Mouse (Mus musculus) E14TG2a.4 (cell line): ENCODE data around the gene Gtpbp2.
A peak's percentile ranks its signal among the peaks of the same experiment; 100 is the strongest.

Experiments
- H3K27me3 ChIP-seq: 2 replicates; pipeline ENCODE4 v1.6.1; 2014; ENCODE audit warnings: low read length, control low read depth; ENCODE audit not compliant: insufficient read depth
- H3K36me3 ChIP-seq: 2 replicates; pipeline ENCODE4 v1.6.1; 2014; ENCODE audit warnings: low read length, control low read depth; ENCODE audit not compliant: insufficient read depth
- H3K4me1 ChIP-seq: replicated peaks from 2 replicates; pipeline ENCODE4 v1.6.1; 2014; ENCODE audit warnings: low read depth, low read length, control low read depth
- H3K4me3 ChIP-seq: replicated peaks from 2 replicates; pipeline ENCODE4 v1.5.1; 2014; ENCODE audit warnings: mild to moderate bottlenecking, low read length
- H3K9me3 ChIP-seq: 2 replicates; pipeline ENCODE4 v1.6.1; 2014; ENCODE audit warnings: low read length, control low read depth
- CTCF ChIP-seq: conservative IDR thresholded peaks from 2 replicates; pipeline ENCODE4 v1.5.1; 2014; ENCODE audit warnings: low read length
- NANOG ChIP-seq: IDR thresholded peaks from 2 replicates; pipeline ENCODE4 v1.6.1; 2014; ENCODE audit warnings: borderline replicate concordance, low read length, mixed read lengths
- POU5F1 ChIP-seq: IDR thresholded peaks from 2 replicates; pipeline ENCODE4 v1.6.1; 2014; ENCODE audit warnings: low read length, borderline replicate concordance

Gtpbp2 gene

GRCm38 (mm10) chr17:46123953-46124700, 36.7 kb upstream of the Gtpbp2 start:
- Histone ChIP-seq H3K4me1 (peaks cover 31% of the 10 kb centered on the region), H3K4me3 (no peak overlapping the region), H3K36me3 (peaks cover 92% of the 10 kb centered on the region), H3K27me3 (no peaks in the 10 kb centered on the region), H3K9me3 (no peaks in the 10 kb centered on the region)
- TF ChIP-seq CTCF: no peak
- TF ChIP-seq NANOG: no peak
- TF ChIP-seq POU5F1: no peak

- Histone ChIP-seq H3K36me3 (peaks cover 89% of the 10 kb centered on the region), H3K4me1 (peaks cover 40% of the 10 kb centered on the region), H3K4me3 (no peak overlapping the region), H3K27me3 (no peaks in the 10 kb centered on the region), H3K9me3 (no peaks in the 10 kb centered on the region)
- TF ChIP-seq NANOG (no peak), CTCF (no peak), POU5F1 (no peak)
These were observed 34.2 kb upstream of the Gtpbp2 start for GRCm38 (mm10) chr17:46126608-46127007.

- TF ChIP-seq POU5F1 (no peak), CTCF (no peak), NANOG (no peak)
These were observed 32.9 kb upstream of the Gtpbp2 start for GRCm38 (mm10) chr17:46127814-46128493.

DNA sequence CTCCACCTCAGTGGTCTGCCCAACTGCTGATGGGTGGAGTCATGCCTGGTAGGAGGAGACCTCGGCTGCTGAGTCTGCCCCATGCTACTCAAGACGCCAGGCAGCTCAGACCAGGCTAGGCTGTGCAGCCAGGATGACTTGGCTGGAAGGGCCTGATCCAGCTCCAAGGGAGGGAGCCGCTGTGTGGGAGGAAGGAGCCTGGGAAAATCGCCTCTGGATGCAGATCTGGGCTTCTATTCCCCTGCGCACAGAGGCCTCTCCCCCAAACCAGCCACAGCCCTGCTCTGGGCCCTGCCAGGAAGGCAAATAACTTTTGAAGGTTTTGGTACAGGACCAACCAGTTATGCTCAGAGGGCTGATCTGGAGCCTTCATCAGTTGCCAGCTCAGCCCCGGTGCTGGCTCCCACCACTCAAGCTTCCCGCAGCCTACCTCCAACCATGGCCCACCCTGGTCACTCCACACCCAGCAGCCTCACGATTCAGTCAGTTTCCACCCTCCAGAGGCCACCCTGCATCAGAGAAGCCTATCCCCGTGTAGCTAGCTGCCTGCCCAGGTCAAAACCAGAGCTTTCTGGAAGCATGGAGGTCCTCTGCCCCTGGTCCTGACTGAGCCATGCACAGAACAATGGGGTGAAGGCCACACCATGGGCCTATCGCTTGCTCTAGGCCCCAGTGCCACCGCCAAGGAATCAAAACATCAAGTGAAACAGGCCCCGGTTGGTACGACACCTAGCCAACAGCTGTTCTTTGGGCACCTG, 30.9 kb upstream of the Gtpbp2 start:
- Histone ChIP-seq H3K4me3 (no peak overlapping the region), H3K27me3 (no peaks in the 10 kb centered on the region), H3K36me3 (peaks cover 56% of the 10 kb centered on the region), H3K4me1 (peaks cover 52% of the 10 kb centered on the region), H3K9me3 (no peaks in the 10 kb centered on the region)
- TF ChIP-seq NANOG: no peak
- no peak for TF ChIP-seq CTCF
- TF ChIP-seq POU5F1: no peak

More at GRCm38 (mm10) chr17:46127814-46128493, 32.9 kb upstream of the Gtpbp2 start:
- H3K4me3 ChIP-seq: no peak overlapping the region
- no peaks in the 10 kb centered on the region for H3K9me3 ChIP-seq
- H3K4me1 ChIP-seq: peaks cover 50% of the 10 kb centered on the region
- H3K36me3 ChIP-seq: peaks cover 76% of the 10 kb centered on the region
- H3K27me3 ChIP-seq: no peaks in the 10 kb centered on the region

GRCm38 (mm10) chr17:46132058-46132718, 28.6 kb upstream of the Gtpbp2 start:
- H3K36me3 ChIP-seq: peaks cover 34% of the 10 kb centered on the region
- peaks cover 44% of the 10 kb centered on the region for H3K4me1 ChIP-seq
- H3K27me3 ChIP-seq: no peaks in the 10 kb centered on the region
- no peaks in the 10 kb centered on the region for H3K9me3 ChIP-seq
- TF ChIP-seq CTCF (peak; percentile 85), NANOG (no peak), POU5F1 (no peak)
- H3K4me3 ChIP-seq: no peak overlapping the region

- TF ChIP-seq NANOG (no peak), POU5F1 (no peak), CTCF (no peak)
- Histone ChIP-seq H3K27me3 (no peaks in the 10 kb centered on the region), H3K4me1 (peaks cover 37% of the 10 kb centered on the region), H3K4me3 (no peak overlapping the region), H3K36me3 (peaks cover 27% of the 10 kb centered on the region), H3K9me3 (no peaks in the 10 kb centered on the region)
These were observed 28.0 kb upstream of the Gtpbp2 start for GRCm38 (mm10) chr17:46132862-46133261.

DNA sequence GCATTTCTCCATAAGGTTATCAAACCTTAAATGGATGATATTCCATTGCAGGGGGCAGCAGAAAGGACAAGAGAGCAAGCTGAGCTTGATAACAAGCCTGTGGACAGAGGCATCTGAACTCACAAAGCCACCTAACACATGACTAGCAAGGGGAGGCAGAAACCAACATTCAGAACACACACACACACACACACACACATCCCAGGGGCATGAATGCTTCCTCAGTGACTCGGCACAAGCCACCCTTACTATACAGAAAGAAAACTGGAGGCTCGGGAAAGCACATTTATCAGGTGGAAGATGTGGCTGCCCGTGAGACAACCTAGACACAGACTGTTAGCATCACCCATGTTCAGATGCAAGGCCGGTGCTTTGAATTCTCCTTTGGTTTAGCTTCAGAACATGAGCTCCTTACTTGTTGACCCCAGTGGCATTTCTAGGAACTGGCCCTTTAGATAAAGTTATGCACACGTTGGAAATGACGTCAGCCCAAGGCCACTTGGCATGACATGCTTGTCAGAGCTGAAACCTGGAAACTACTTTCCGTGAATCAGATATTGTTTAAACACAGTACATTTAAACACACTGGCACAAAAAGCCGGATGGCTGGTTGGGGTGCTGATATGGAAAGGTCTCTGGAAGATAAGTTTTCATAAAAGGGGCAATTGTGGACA, 22.1 kb upstream of the Gtpbp2 start:
- no peak overlapping the region for H3K4me3 ChIP-seq
- H3K27me3 ChIP-seq: peaks cover 5% of the 10 kb centered on the region; the same call in 1 of the 2 replicates
- no peaks in the 10 kb centered on the region for H3K36me3 ChIP-seq
- peaks cover 19% of the 10 kb centered on the region for H3K4me1 ChIP-seq
- H3K9me3 ChIP-seq: no peaks in the 10 kb centered on the region
- TF ChIP-seq CTCF (no peak), POU5F1 (no peak), NANOG (no peak)

DNA sequence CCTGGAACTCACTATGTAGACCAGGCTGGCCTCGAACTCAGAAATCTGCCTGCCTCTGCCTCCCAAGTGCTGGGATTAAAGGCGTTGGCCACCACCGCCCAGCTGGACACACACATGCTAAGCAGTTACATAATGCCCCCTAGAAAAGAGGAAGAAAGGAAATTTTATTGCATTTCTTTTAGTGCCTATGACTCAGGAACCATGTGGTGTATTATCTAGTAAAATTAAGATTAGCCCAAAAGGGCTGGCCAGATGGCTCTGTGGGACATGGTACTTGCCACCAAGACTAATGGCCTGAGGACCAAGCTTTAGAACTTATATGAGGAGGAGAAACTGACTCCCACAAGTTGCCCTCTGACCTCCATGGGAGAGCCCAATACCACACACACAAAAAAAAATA, 21.0 kb upstream of the Gtpbp2 start:
- H3K4me3 ChIP-seq: no peak overlapping the region
- no peaks in the 10 kb centered on the region for H3K9me3 ChIP-seq
- peaks cover 28% of the 10 kb centered on the region for H3K4me1 ChIP-seq
- H3K36me3 ChIP-seq: no peaks in the 10 kb centered on the region
- H3K27me3 ChIP-seq: peaks cover 6% of the 10 kb centered on the region; the same call in 1 of the 2 replicates
- TF ChIP-seq POU5F1 (no peak), CTCF (no peak), NANOG (no peak)
